Mouse (Mus musculus) kidney, embryonic 14.5 days (tissue): ENCODE measurements at regions not wholly inside any gene's neighbourhood (a gene's known extent, or its start where the extent isn't known, plus 50 kb on each side); places are given as distances from the start of the nearest gene placed in this dataset.
"Not testable (repeated sequence)": the region's sequence is repeated elsewhere in the genome, so short reads cannot be mapped to it uniquely, and the experiment has no call there.

ENCODE experiments used
- ATAC-seq: fragments of 200-750 bp; cut with Nextera tagmentation; 2 replicates; pipeline ENCODE4 v1.8.0; 2017; ENCODE audit warnings: moderate number of reproducible peaks, mild to moderate bottlenecking, moderate TSS enrichment, moderate library complexity; ENCODE audit not compliant: low FRiP score, low TSS enrichment
- H3K27ac ChIP-seq: fragments of 300-500 bp; sonication (generic); 2 replicates; pipeline ENCODE4 v1.5.1; 2014; ENCODE audit warnings: low read depth, mild to moderate bottlenecking, low read length, moderate library complexity, mixed read lengths
- H3K27me3 ChIP-seq: fragments of 300-500 bp; sonication (generic); 2 replicates; pipeline ENCODE4 v1.6.1; 2014; ENCODE audit warnings: mild to moderate bottlenecking, low read length; ENCODE audit not compliant: control insufficient read depth, insufficient read depth
- H3K36me3 ChIP-seq: fragments of 300-500 bp; sonication (generic); 2 replicates; pipeline ENCODE4 v1.6.1; 2014; ENCODE audit warnings: low read length, mixed read lengths; ENCODE audit not compliant: control insufficient read depth, insufficient read depth
- H3K4me1 ChIP-seq: fragments of 300-500 bp; sonication (generic); 2 replicates; pipeline ENCODE4 v1.6.1; 2014; ENCODE audit warnings: low read length, mixed read lengths; ENCODE audit not compliant: control insufficient read depth, insufficient read depth
- H3K4me2 ChIP-seq: fragments of 300-500 bp; sonication (generic); replicated peaks from 2 replicates; pipeline ENCODE4 v1.6.1; 2014; ENCODE audit warnings: low read depth, mild to moderate bottlenecking, low read length
- H3K4me3 ChIP-seq: fragments of 300-500 bp; sonication (generic); 2 replicates; pipeline ENCODE4 v1.5.1; 2014; ENCODE audit warnings: mild to moderate bottlenecking, low read length
- H3K9ac ChIP-seq: fragments of 300-500 bp; sonication (generic); 2 replicates; pipeline ENCODE4 v1.6.1; 2014; ENCODE audit warnings: low read depth, mild to moderate bottlenecking, low read length, moderate library complexity
- H3K9me3 ChIP-seq: fragments of 300-500 bp; sonication (generic); 2 replicates; pipeline ENCODE4 v1.6.1; 2016; ENCODE audit warnings: low read length; ENCODE audit not compliant: control insufficient read depth
- WGBS: fragments of 180-500 bp; shearing (Covaris S2); extraction: QIAGEN DNeasy Blood & Tissue Kit; methylation state at CpG from one replicate; pipeline ENCODE4 v1.1.7; 2014; 5-methylcytosine and 5-hydroxymethylcytosine counted together

GRCm38 (mm10) chr2:100569891-100570290 lies 1054.6 kb upstream of the Rag2 start:
- not testable (repeated sequence) for ATAC-seq, H3K4me2 ChIP-seq, H3K9me3 ChIP-seq, H3K9ac ChIP-seq, H3K4me1 ChIP-seq, H3K27me3 ChIP-seq, H3K27ac ChIP-seq, H3K4me3 ChIP-seq, H3K36me3 ChIP-seq
- no CpG with 5 or more reads among the region's 1 CpGs for WGBS

- H3K9me3 ChIP-seq, H3K9ac ChIP-seq, ATAC-seq, H3K4me1 ChIP-seq, H3K4me2 ChIP-seq, H3K4me3 ChIP-seq, H3K27me3 ChIP-seq, H3K36me3 ChIP-seq, H3K27ac ChIP-seq: not testable (repeated sequence)
Measured at GRCm38 (mm10) chr2:100590643-100591042, 1033.9 kb upstream of the Rag2 start.

- H3K27ac ChIP-seq, H3K4me1 ChIP-seq, H3K4me3 ChIP-seq, H3K4me2 ChIP-seq, H3K9me3 ChIP-seq, ATAC-seq, H3K27me3 ChIP-seq, H3K9ac ChIP-seq, H3K36me3 ChIP-seq: not testable (repeated sequence)
- no CpG with 5 or more reads among the region's 1 CpGs for WGBS
Measured at GRCm38 (mm10) chr2:100626183-100626582, 998.3 kb upstream of the Rag2 start.

- not testable (repeated sequence) for H3K27ac ChIP-seq, H3K4me3 ChIP-seq
- no CpG with 5 or more reads among the region's 3 CpGs for whole genome bisulfite sequencing
Measured at GRCm38 (mm10) chr2:100652742-100653141, 971.8 kb upstream of the Rag2 start.

GRCm38 (mm10) chr2:100671384-100672039 lies 953.0 kb upstream of the Rag2 start:
- H3K4me3 ChIP-seq, H3K27ac ChIP-seq, H3K4me2 ChIP-seq, ATAC-seq, H3K9me3 ChIP-seq, H3K4me1 ChIP-seq, H3K27me3 ChIP-seq, H3K36me3 ChIP-seq, H3K9ac ChIP-seq: not testable (repeated sequence)
- WGBS = no CpG with 5 or more reads among the region's 1 CpGs

More at GRCm38 (mm10) chr2:100652742-100653141, 971.8 kb upstream of the Rag2 start:
- H3K9ac ChIP-seq, H3K9me3 ChIP-seq, H3K36me3 ChIP-seq, ATAC-seq, H3K4me2 ChIP-seq, H3K4me1 ChIP-seq, H3K27me3 ChIP-seq: not testable (repeated sequence)

GRCm38 (mm10) chr2:100708395-100708794 lies 916.1 kb upstream of the Rag2 start:
- not testable (repeated sequence) for H3K27me3 ChIP-seq, H3K9ac ChIP-seq, H3K4me3 ChIP-seq, H3K9me3 ChIP-seq, H3K4me1 ChIP-seq, H3K36me3 ChIP-seq, H3K27ac ChIP-seq, H3K4me2 ChIP-seq
- ATAC-seq = peak; percentile 68; the same call in 1 of the 2 replicates
- no CpG with 5 or more reads among the region's 1 CpGs for WGBS

- not testable (repeated sequence) for H3K9me3 ChIP-seq, H3K4me3 ChIP-seq, H3K4me1 ChIP-seq, H3K9ac ChIP-seq, H3K27ac ChIP-seq, H3K36me3 ChIP-seq, H3K4me2 ChIP-seq, ATAC-seq, H3K27me3 ChIP-seq
- WGBS = no CpG with 5 or more reads among the region's 1 CpGs
Measured at GRCm38 (mm10) chr2:100743294-100743693, 881.2 kb upstream of the Rag2 start.

- not testable (repeated sequence) for H3K36me3 ChIP-seq, H3K9ac ChIP-seq, H3K4me1 ChIP-seq, ATAC-seq, H3K4me3 ChIP-seq, H3K9me3 ChIP-seq, H3K4me2 ChIP-seq, H3K27ac ChIP-seq, H3K27me3 ChIP-seq
Measured at GRCm38 (mm10) chr2:100755033-100755432, 869.5 kb upstream of the Rag2 start.

GRCm38 (mm10) chr2:100785392-100785791 lies 839.1 kb upstream of the Rag2 start:
- WGBS = 81% methylated on average over 2 of the region's 2 CpGs
- no peaks in the 10 kb centered on the region for H3K9me3 ChIP-seq
- H3K4me1 ChIP-seq = no peaks in the 10 kb centered on the region
- no peaks in the 10 kb centered on the region for H3K27me3 ChIP-seq
- no peaks in the 10 kb centered on the region for H3K36me3 ChIP-seq
- H3K4me2 ChIP-seq = no peak overlapping the region
- no peak overlapping the region for H3K4me3 ChIP-seq
- no peak overlapping the region for H3K9ac ChIP-seq
- no peak for ATAC-seq
- H3K27ac ChIP-seq = no peak overlapping the region
